Mouse (Mus musculus) MEL-GATA-1-ER (cell line): ENCODE measurements around the gene Zfp428.
"Not testable (repeated sequence)": the region's sequence is repeated elsewhere in the genome, so short reads cannot be mapped to it uniquely, and the experiment has no call there.

Experiments
- DNase-seq: peaks from one replicate; pipeline ENCODE4 v3.0.0-alpha.2; 2012; ENCODE audit warnings: low read depth; ENCODE audit errors: extremely low read depth

Zfp428 gene

GRCm38 (mm10) chr7:24519130-24519529 is 12.3 kb downstream of the Zfp428 start:
- no peak for DNase-seq

GRCm38 (mm10) chr7:24520054-24520453 is 13.2 kb downstream of the Zfp428 start:
- DNase-seq, result not testable (repeated sequence)

- DNase-seq, result no peak
Observed at GRCm38 (mm10) chr7:24522805-24523204, 16.0 kb downstream of the Zfp428 start.

GRCm38 (mm10) chr7:24523723-24524122 is 16.9 kb downstream of the Zfp428 start:
- no peak for DNase-seq

- DNase-seq, result no peak
Observed at GRCm38 (mm10) chr7:24524978-24525377, 18.2 kb downstream of the Zfp428 start.

- no peak for DNase-seq
Observed at GRCm38 (mm10) chr7:24525686-24526420, 19.0 kb downstream of the Zfp428 start.

GRCm38 (mm10) chr7:24528861-24529260 is 22.1 kb downstream of the Zfp428 start:
- peak; percentile 91 for DNase-seq

- DNase-seq, result no peak
Observed at GRCm38 (mm10) chr7:24529580-24529979, 22.8 kb downstream of the Zfp428 start.

- peak; percentile 97 for DNase-seq
Observed at GRCm38 (mm10) chr7:24530062-24530931, 23.5 kb downstream of the Zfp428 start, which contains the start of gene Irgq. Irgq (plus strand) TSS chr7:24530689.

- no peak for DNase-seq
Observed at GRCm38 (mm10) chr7:24531211-24531971, 24.6 kb downstream of the Zfp428 start.

- no peak for DNase-seq
Observed at GRCm38 (mm10) chr7:24533031-24533571, 26.3 kb downstream of the Zfp428 start.

GRCm38 (mm10) chr7:24533806-24534205 is 27.0 kb downstream of the Zfp428 start:
- no peak for DNase-seq

- no peak for DNase-seq
Observed at GRCm38 (mm10) chr7:24534301-24534700, 27.5 kb downstream of the Zfp428 start.

- no peak for DNase-seq
Observed at GRCm38 (mm10) chr7:24537081-24537480, 30.3 kb downstream of the Zfp428 start.

GRCm38 (mm10) chr7:24537591-24537990 is 30.8 kb downstream of the Zfp428 start:
- DNase-seq, result no peak

- no peak for DNase-seq
Observed at GRCm38 (mm10) chr7:24538154-24538553, 31.3 kb downstream of the Zfp428 start.

- no peak for DNase-seq
Observed at GRCm38 (mm10) chr7:24538701-24539100, 31.9 kb downstream of the Zfp428 start.

- DNase-seq, result no peak
Observed at GRCm38 (mm10) chr7:24539686-24540085, 32.9 kb downstream of the Zfp428 start.

GRCm38 (mm10) chr7:24544506-24544905 is 37.7 kb downstream of the Zfp428 start:
- no peak for DNase-seq

- DNase-seq, result no peak
Observed at GRCm38 (mm10) chr7:24546068-24546614, 39.3 kb downstream of the Zfp428 start, which contains the start of the genes Pinlyp and Xrcc1. Pinlyp (minus strand) TSS chr7:24546118. Xrcc1 (plus strand) TSS chr7:24546289.
